Mouse (Mus musculus): Measurements from ENCODE around the gene 0610040J01Rik.

DNA sequence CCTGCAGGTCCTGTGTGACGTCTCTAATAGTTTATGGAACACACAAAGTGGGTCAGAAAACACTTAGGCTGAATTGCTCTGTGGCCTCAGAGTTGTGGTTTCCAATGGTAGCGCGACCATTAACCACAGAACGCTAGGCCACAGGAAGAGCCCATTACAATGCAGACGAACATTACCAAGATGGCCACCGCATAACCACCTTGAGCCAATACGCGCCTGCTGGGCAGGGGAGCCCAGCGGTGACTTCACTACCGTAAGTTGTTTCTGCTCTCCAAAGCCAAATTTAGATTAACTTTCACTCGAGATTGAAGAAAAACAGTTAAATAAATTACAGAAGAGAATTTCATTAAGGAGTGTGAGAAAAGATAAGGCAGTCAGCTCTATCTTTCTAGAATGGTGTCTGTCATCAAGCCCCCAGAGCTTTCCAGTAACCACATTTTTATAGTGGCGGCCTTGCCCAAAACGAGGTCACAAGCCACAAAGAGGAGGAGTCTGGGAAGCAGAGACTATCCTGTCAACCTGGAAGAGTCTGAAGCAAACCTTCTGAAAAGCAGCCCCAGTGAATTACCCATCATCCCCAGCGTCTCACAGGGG, 113.0 kb downstream of the 0610040J01Rik start:
- no peak for TF ChIP-seq CTCF (IDR thresholded peaks at IDR 0.05; ENCODE audit: control insufficient read depth, insufficient read depth, insufficient replicate concordance, low read depth, low read length)
- no peak for TF ChIP-seq POLR2A (IDR thresholded peaks at IDR 0.05; ENCODE audit: control insufficient read depth, low read depth, low read length)
